Mouse (Mus musculus) cerebellum, postnatal 36 days (tissue): ENCODE measurements around the gene Tmem50a.
"Not testable (repeated sequence)": the region's sequence is repeated elsewhere in the genome, so short reads cannot be mapped to it uniquely, and the experiment has no call there.

Experiments
- DNase-seq, 2 experiments: peaks; one replicate each; pipeline ENCODE4 v3.0.0; 2021 to 2022; ENCODE audit warnings: mixed read lengths in 2 of 2

Gene Tmem50a

GRCm38 (mm10) chr4:134922925-134923244 is 8.1 kb upstream of the Tmem50a start:
- peak in 1 of 2 experiments; percentile 61 for DNase-seq

- no peak for DNase-seq
Observed at GRCm38 (mm10) chr4:134922111-134922924, 7.5 kb upstream of the Tmem50a start.

- DNase-seq: no peak
Observed at GRCm38 (mm10) chr4:134921703-134922102, 6.9 kb upstream of the Tmem50a start.

GRCm38 (mm10) chr4:134920631-134921030 is 5.8 kb upstream of the Tmem50a start:
- DNase-seq: no peak

- DNase-seq: no peak
Observed at GRCm38 (mm10) chr4:134919733-134920540, 5.1 kb upstream of the Tmem50a start.

- no peak for DNase-seq
Observed at GRCm38 (mm10) chr4:134918381-134918780, 3.6 kb upstream of the Tmem50a start.

- DNase-seq: no peak
Observed at GRCm38 (mm10) chr4:134917194-134917593, 2.4 kb upstream of the Tmem50a start.

- DNase-seq: no peak
Observed at GRCm38 (mm10) chr4:134915223-134916050, 613 bp upstream of the Tmem50a start.

GRCm38 (mm10) chr4:134914122-134914863 is 531 bp downstream of the Tmem50a start:
- DNase-seq: no peak

GRCm38 (mm10) chr4:134913413-134913812 is 1.4 kb downstream of the Tmem50a start:
- peak; percentile 69 to 74 for DNase-seq

GRCm38 (mm10) chr4:134911406-134911805 is 3.4 kb downstream of the Tmem50a start:
- not testable (repeated sequence) for DNase-seq

- DNase-seq: no peak
Observed at GRCm38 (mm10) chr4:134903046-134903445, 11.8 kb downstream of the Tmem50a start.

- DNase-seq: peak; percentile 31 to 37
Observed at GRCm38 (mm10) chr4:134901126-134901525, 13.7 kb downstream of the Tmem50a start.

GRCm38 (mm10) chr4:134897256-134897655 is 17.6 kb downstream of the Tmem50a start:
- no peak for DNase-seq

- peak; percentile 72 to 79 for DNase-seq
Observed at GRCm38 (mm10) chr4:134892096-134892495, 22.7 kb downstream of the Tmem50a start.

- no peak for DNase-seq
Observed at GRCm38 (mm10) chr4:134884364-134884763, 30.5 kb downstream of the Tmem50a start.

GRCm38 (mm10) chr4:134883808-134884207 is 31.0 kb downstream of the Tmem50a start:
- no peak for DNase-seq

GRCm38 (mm10) chr4:134883266-134883665 is 31.6 kb downstream of the Tmem50a start:
- DNase-seq: peak in 1 of 2 experiments; percentile 22

GRCm38 (mm10) chr4:134880041-134880440 is 34.8 kb downstream of the Tmem50a start:
- peak; percentile 31 for DNase-seq

GRCm38 (mm10) chr4:134879410-134879981 is 35.3 kb downstream of the Tmem50a start:
- peak; percentile 74 to 79 for DNase-seq

GRCm38 (mm10) chr4:134876171-134876570 is 38.7 kb downstream of the Tmem50a start:
- DNase-seq: no peak

- DNase-seq: no peak
Observed at GRCm38 (mm10) chr4:134871950-134872349, 42.9 kb downstream of the Tmem50a start.
